9 mouse cellular contexts compared by ENCODE assay signal in genomic region chr6:24721317-24722099, GRCm38 (mm10). TPM values are rescaled to one million over a fixed set of nuclear protein-coding genes. Genes with fewer than 3 reads are reported as not detected.
DNase-seq lines count a peak whose midpoint lies in the region; TF ChIP-seq lines count a peak whose summit lies in the region.
"Had no signal": no experiment of that assay in that cellular context is flagged by ENCODE, and none has a peak within 500 bp of the region (broad histone marks: within the 10 kb centered on the region; RNA-seq: fewer than 3 reads in every experiment).

No protein-coding gene starts in this region.

- H3ac ChIP-seq in myocyte (ENCODE audit: control insufficient read depth, insufficient read length) = no peak overlapping the region

- H3K79me2 ChIP-seq in MEL (ENCODE audit: control insufficient read depth, insufficient read depth, low read length, poor library complexity) (no peaks in the 10 kb centered on the region), myocyte (ENCODE audit: control insufficient read depth, insufficient read depth) (no peaks in the 10 kb centered on the region)

- TF ChIP-seq POLR2A in MEL (IDR thresholded peaks at IDR 0.05; ENCODE audit: control insufficient read depth in 1 of 2, insufficient read depth in 1 of 2, low read depth in 1 of 2, low read length in 2 of 2, poor library complexity in 1 of 2) (no peak), myocyte (IDR thresholded peaks at IDR 0.05; ENCODE audit: insufficient read length, low read depth) (no peak)

- peak; percentile 14 for DNase-seq in left cerebral cortex, adult 11 months (ENCODE audit: low spot score)
- no peak for DNase-seq in left cerebral cortex, postnatal 36 days (ENCODE audit: low spot score in 2 of 2)
- DNase-seq in MEL (ENCODE audit: low read depth, low spot score) = peak; percentile 67
- peak; percentile 28 for DNase-seq in c-Kit-positive CD71-positive TER-119-positive erythroid progenitor cells, embryonic 14.5 days (ENCODE audit: low spot score)
- DNase-seq in frontal cortex, adult 2 months (ENCODE audit: extremely low spot score in 1 of 2, low spot score in 1 of 2) = peak; percentile 3 to 72
- DNase-seq in layer of hippocampus, adult 2 months (ENCODE audit: low spot score in 2 of 2) = peak; percentile 29 to 53
- DNase-seq in gastrocnemius, postnatal 36 days = no peak

- no peaks in the 10 kb centered on the region for H3K9me3 ChIP-seq in MEL (replicated peaks; ENCODE audit: insufficient read depth, low read length)

- H3K4me1 ChIP-seq in MEL (ENCODE audit: control insufficient read depth in 1 of 2, insufficient read depth in 2 of 2, low read length in 2 of 2) = no peaks in the 10 kb centered on the region

- H3K4me3 ChIP-seq in MEL (ENCODE audit: control insufficient read depth in 1 of 2, insufficient read depth in 1 of 2, low read depth in 2 of 2, low read length in 2 of 2) (no peak overlapping the region), myocyte (no peak overlapping the region)
- peak overlapping the region; percentile 1; the same call in 1 of the 2 replicates for H3K4me3 ChIP-seq in layer of hippocampus, adult 2 months

- TF ChIP-seq CTCF in MEL (IDR thresholded peaks at IDR 0.05 in 2 of 3, conservative IDR thresholded peaks at IDR 0.05 in 1 of 3; ENCODE audit: control insufficient read depth in 1 of 3, insufficient read depth in 1 of 3, low read depth in 2 of 3, low read length in 3 of 3, poor library complexity in 1 of 3, severe bottlenecking in 1 of 3) = peak; percentile 24 to 62 (median 29)
- TF ChIP-seq CTCF in layer of hippocampus, adult 2 months (conservative IDR thresholded peaks at IDR 0.05) = peak; percentile 79

- no peak overlapping the region for H3K9ac ChIP-seq in MEL (ENCODE audit: control insufficient read depth, low read depth, low read length, poor library complexity, severe bottlenecking)

- H3K27me3 ChIP-seq in MEL (ENCODE audit: control insufficient read depth in 1 of 2, insufficient read depth in 2 of 2, low read length in 2 of 2) (peaks cover 2 to 10% of the 10 kb centered on the region in 2 experiments; a peak in 3 of 4 replicates), myocyte (ENCODE audit: control insufficient read depth, insufficient read depth, insufficient read length) (no peaks in the 10 kb centered on the region)

- TF ChIP-seq RAD21 in MEL (IDR thresholded peaks at IDR 0.05; ENCODE audit: low read depth, low read length) = peak; percentile 80

- H3K4me2 ChIP-seq in myocyte (ENCODE audit: low read depth) = peak overlapping the region; percentile 51

- H3K36me3 ChIP-seq in MEL (ENCODE audit: control insufficient read depth in 1 of 2, insufficient read depth in 2 of 2, low read length in 2 of 2) (peaks cover 0 to 2% of the 10 kb centered on the region in 2 experiments; a peak in 1 of 4 replicates), myocyte (ENCODE audit: control insufficient read depth, insufficient read depth) (no peaks in the 10 kb centered on the region)

- TF ChIP-seq EP300 in MEL (IDR thresholded peaks at IDR 0.05; ENCODE audit: low read depth in 1 of 2, low read length in 2 of 2) = no peak

- H3K27ac ChIP-seq in MEL (ENCODE audit: control insufficient read depth, low read depth, low read length) = no peak overlapping the region
- no peak overlapping the region for H3K27ac ChIP-seq in layer of hippocampus, adult 2 months

- intact Hi-C loops in left cerebral cortex, postnatal 36 days (cut with DNase I) = loop anchor here (5.0 kb wide), 3 partner anchors 296 to 1046 kb away; no protein-coding TSS in a partner anchor
- intact Hi-C loops in gastrocnemius, postnatal 36 days (cut with DNase I) = no loop called here

TF ChIP-seq in MEL, 35 proteins besides CTCF, POLR2A, EP300 and RAD21:
- TF ChIP-seq ZKSCAN1 (IDR thresholded peaks at IDR 0.05; ENCODE audit: low read depth, low read length) = no peak
- TF ChIP-seq USF2 (IDR thresholded peaks at IDR 0.05; ENCODE audit: borderline replicate concordance in 1 of 2, insufficient read depth in 1 of 2, low read depth in 1 of 2, low read length in 2 of 2) = no peak
- no peak for TF ChIP-seq MYB (IDR thresholded peaks at IDR 0.05; ENCODE audit: low read depth, low read length)
- TF ChIP-seq ZNF384 (IDR thresholded peaks at IDR 0.05; ENCODE audit: low read depth, low read length) = no peak
- TF ChIP-seq TCF12 (IDR thresholded peaks at IDR 0.05; ENCODE audit: low read depth, low read length) = no peak
- 0 out of 2 replicates have a peak, but pooled peaks have one; percentile 27 for TF ChIP-seq SIN3A (IDR thresholded peaks at IDR 0.05; ENCODE audit: low read length)
- peak; percentile 71 for TF ChIP-seq SMC3 (IDR thresholded peaks at IDR 0.05; ENCODE audit: low read depth, low read length)
- peak; percentile 62 for TF ChIP-seq ZC3H11A (IDR thresholded peaks at IDR 0.05; ENCODE audit: low read depth, low read length)
- no peak for TF ChIP-seq MXI1 (IDR thresholded peaks at IDR 0.05; ENCODE audit: low read depth, low read length)
- TF ChIP-seq GATA1 (IDR thresholded peaks at IDR 0.05; ENCODE audit: low read depth, low read length) = no peak
- no peak for TF ChIP-seq BHLHE40 (IDR thresholded peaks at IDR 0.05; ENCODE audit: borderline replicate concordance, low read depth, low read length)
- TF ChIP-seq E2F4 (IDR thresholded peaks at IDR 0.05; ENCODE audit: borderline replicate concordance, low read depth, low read length) = no peak
- TF ChIP-seq ZMIZ1 (IDR thresholded peaks at IDR 0.05; ENCODE audit: low read depth, low read length) = no peak
- no peak for TF ChIP-seq NELFE (IDR thresholded peaks at IDR 0.05; ENCODE audit: low read depth, low read length)
- no peak for TF ChIP-seq HCFC1 (IDR thresholded peaks at IDR 0.05; ENCODE audit: low read depth, low read length)
TF ChIP-seq in MEL: peak in this region for 3.

TF ChIP-seq in myocyte, 11 proteins besides CTCF, POLR2A, EP300 and RAD21:
- TF ChIP-seq TCF12 (IDR thresholded peaks at IDR 0.05; ENCODE audit: insufficient read depth, poor library complexity, severe bottlenecking) (no peak), MYOG (IDR thresholded peaks at IDR 0.05; ENCODE audit: control insufficient read depth in 1 of 3, insufficient read depth in 1 of 3, insufficient read length in 2 of 3, low read depth in 2 of 3) (no peak)

RNA-seq across cellular contexts. Expression of gene Hyal6, which starts 11.5 kb away (rescaled TPM):
- not detected for total RNA-seq in left cerebral cortex, postnatal 36 days (2021)
- not detected in 2 replicates for total RNA-seq in MEL (2012; rRNA removed)
- not detected for polyA plus RNA-seq in MEL (2012; ENCODE audit: insufficient read depth in 1 of 2, insufficient read length in 2 of 2, low read depth in 1 of 2, low replicate concordance in 2 of 2, missing spikeins in 1 of 2)
- polyA plus RNA-seq in frontal cortex, adult 2 months (2012; rRNA removed) = not detected in 2 replicates
- not detected for total RNA-seq in layer of hippocampus, adult 2 months (2021)
- polyA plus RNA-seq in myocyte (2012; fragmentation: generic; extraction: Trizol) = 0.07 TPM
- total RNA-seq in gastrocnemius, postnatal 36 days (2021) = not detected

RNA-seq across cellular contexts. Expression of gene Hyal4, which starts 26.6 kb away (rescaled TPM):
- not detected for total RNA-seq in left cerebral cortex, postnatal 36 days (2021)
- not detected in 2 replicates for total RNA-seq in MEL (2012; rRNA removed)
- not detected for polyA plus RNA-seq in MEL (2012; ENCODE audit: insufficient read depth in 1 of 2, insufficient read length in 2 of 2, low read depth in 1 of 2, low replicate concordance in 2 of 2, missing spikeins in 1 of 2)
- polyA plus RNA-seq in frontal cortex, adult 2 months (2012; rRNA removed) = not detected in 2 replicates
- total RNA-seq in layer of hippocampus, adult 2 months (2021) = not detected
- 0.01 TPM for polyA plus RNA-seq in myocyte (2012; fragmentation: generic; extraction: Trizol)
- total RNA-seq in gastrocnemius, postnatal 36 days (2021) = not detected
- total RNA-seq: neutrophil, adult 5-6 weeks had no signal

RNA-seq across cellular contexts. Expression of gene Wasl, which starts 56.7 kb away (rescaled TPM):
- total RNA-seq in left cerebral cortex, postnatal 36 days (2021) = 100 to 1,000 TPM; 123 to 129 TPM
- total RNA-seq in MEL (2012; rRNA removed) = 3.6 and 4.3 TPM in 2 replicates
- 10 to 100 TPM in 1 of 2 experiments, 1 to 10 TPM in 1; 9.5 to 33.3 TPM for polyA plus RNA-seq in MEL (2012; ENCODE audit: insufficient read depth in 1 of 2, insufficient read length in 2 of 2, low read depth in 1 of 2, low replicate concordance in 2 of 2, missing spikeins in 1 of 2)
- 55.3 and 57.4 TPM in 2 replicates for polyA plus RNA-seq in frontal cortex, adult 2 months (2012; rRNA removed)
- total RNA-seq in layer of hippocampus, adult 2 months (2021) = 100 to 1,000 TPM; 139 to 150 TPM
- 10.8 TPM for polyA plus RNA-seq in myocyte (2012; fragmentation: generic; extraction: Trizol)
- total RNA-seq in gastrocnemius, postnatal 36 days (2021) = 10 to 100 TPM; 15.0 to 16.5 TPM

Comparison
In these comparisons a context has a peak if more than half of its experiments do, and no peak if none do; other contexts are left out.
1. DNase-seq: peak in left cerebral cortex, adult 11 months (single experiment), MEL (single experiment), c-Kit-positive CD71-positive TER-119-positive erythroid progenitor cells, embryonic 14.5 days (single experiment), frontal cortex, adult 2 months (2 of 2) and layer of hippocampus, adult 2 months (2 of 2); none in left cerebral cortex, postnatal 36 days (0 of 2) and gastrocnemius, postnatal 36 days (0 of 2).
2. RNA of gene Wasl, which starts 56.7 kb away (total RNA-seq): 139 to 150 TPM in layer of hippocampus, adult 2 months and 123 to 129 TPM in left cerebral cortex, postnatal 36 days; 15.0 to 16.5 TPM in gastrocnemius, postnatal 36 days and 3.6 to 4.3 TPM in MEL; every median in the first group is over 4 times any median in the second.